Mouse (Mus musculus) cortical plate, adult 2 months (tissue): ENCODE measurements around the gene Tnfrsf25. TPM values are rescaled to one million over a fixed set of nuclear protein-coding genes. Genes with fewer than 3 reads are reported as not detected.

Experiments used
- H3K27ac ChIP-seq: fragments of 200-500 bp; 2 replicates; pipeline ENCODE4 v1.5.1; 2012; ENCODE audit warnings: low read length, control low read depth, inconsistent platforms; ENCODE audit not compliant: insufficient read depth
- H3K4me1 ChIP-seq: fragments of 200-500 bp; 2 replicates; pipeline ENCODE4 v1.6.1; 2011; ENCODE audit warnings: low read length; ENCODE audit not compliant: control insufficient read depth, insufficient read depth
- H3K4me3 ChIP-seq: fragments of 200-500 bp; 2 replicates; pipeline ENCODE4 v1.5.1; 2011; ENCODE audit warnings: mild to moderate bottlenecking, low read length, control low read depth; ENCODE audit not compliant: insufficient read depth
- CTCF ChIP-seq: fragments of 200-500 bp; IDR thresholded peaks from 2 replicates; pipeline ENCODE4 v1.5.1; 2011; ENCODE audit warnings: mild to moderate bottlenecking, control low read depth, low read length; ENCODE audit not compliant: insufficient read depth; ENCODE audit errors: extremely low read depth
- POLR2A ChIP-seq: fragments of 200-500 bp; IDR thresholded peaks from 2 replicates; pipeline ENCODE4 v1.6.1; 2011; ENCODE audit warnings: mild to moderate bottlenecking, low read length, control low read depth; ENCODE audit not compliant: insufficient read depth; ENCODE audit errors: extremely low read depth
- polyA plus RNA-seq: library from polyadenylated mRNA; depleted of rRNA; stranded (reverse); fragments of >200 nt; gene quantifications from 2 replicates; pipeline ENCODE4 v1.2.3, GENCODE M21; 2012

The Tnfrsf25 gene
- polyA plus RNA-seq, 1 experiment: 12.7 TPM

GRCm38 (mm10) chr4:152117538-152117937 is 1.8 kb downstream of the Tnfrsf25 start:
- no peak overlapping the region for H3K27ac ChIP-seq
- no peak overlapping the region for H3K4me3 ChIP-seq
- no peaks in the 10 kb centered on the region for H3K4me1 ChIP-seq
- TF ChIP-seq POLR2A (no peak), CTCF (no peak)

DNA sequence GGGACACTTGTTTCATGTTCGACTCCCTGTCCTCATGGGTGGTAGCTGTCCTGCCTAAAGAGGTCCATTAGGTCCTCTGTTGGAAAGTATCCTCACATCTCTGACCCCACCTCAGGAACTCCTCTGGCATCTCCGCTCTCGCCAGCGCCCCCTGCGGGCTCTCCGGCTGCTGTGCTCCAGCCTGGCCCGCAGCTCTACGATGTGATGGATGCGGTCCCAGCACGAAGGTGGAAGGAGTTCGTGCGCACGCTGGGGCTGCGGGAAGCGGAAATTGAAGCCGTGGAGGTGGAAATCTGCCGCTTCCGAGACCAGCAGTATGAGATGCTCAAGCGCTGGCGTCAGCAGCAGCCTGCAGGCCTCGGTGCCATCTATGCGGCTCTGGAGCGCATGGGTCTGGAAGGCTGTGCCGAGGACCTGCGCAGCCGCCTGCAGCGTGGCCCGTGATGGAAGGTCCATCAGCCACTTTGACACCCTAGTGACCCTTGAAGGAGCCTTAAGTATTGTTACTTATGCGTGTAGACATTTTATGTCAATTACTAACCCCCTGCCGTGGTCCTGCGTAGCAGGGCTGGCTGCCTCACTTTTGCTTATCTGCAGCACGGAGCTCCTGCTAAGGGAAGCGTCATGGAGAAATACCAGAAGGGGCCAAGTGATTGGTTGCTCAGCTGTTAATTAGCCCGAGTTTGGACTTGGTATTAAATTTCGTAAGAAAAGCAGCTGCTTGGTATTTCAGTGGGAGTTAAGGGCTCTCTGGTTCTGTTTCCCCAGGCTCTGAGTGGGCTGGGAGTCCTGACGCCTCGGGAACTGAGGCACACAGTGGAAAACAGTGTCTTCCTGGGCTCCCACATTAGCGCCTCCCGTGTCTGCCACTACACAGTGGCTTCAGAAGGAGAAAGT is 3.9 kb downstream of the Tnfrsf25 start:
- TF ChIP-seq POLR2A (no peak), CTCF (peak; percentile 37)
- Histone ChIP-seq H3K4me1 (no peaks in the 10 kb centered on the region), H3K27ac (no peak overlapping the region), H3K4me3 (no peak overlapping the region)

DNA sequence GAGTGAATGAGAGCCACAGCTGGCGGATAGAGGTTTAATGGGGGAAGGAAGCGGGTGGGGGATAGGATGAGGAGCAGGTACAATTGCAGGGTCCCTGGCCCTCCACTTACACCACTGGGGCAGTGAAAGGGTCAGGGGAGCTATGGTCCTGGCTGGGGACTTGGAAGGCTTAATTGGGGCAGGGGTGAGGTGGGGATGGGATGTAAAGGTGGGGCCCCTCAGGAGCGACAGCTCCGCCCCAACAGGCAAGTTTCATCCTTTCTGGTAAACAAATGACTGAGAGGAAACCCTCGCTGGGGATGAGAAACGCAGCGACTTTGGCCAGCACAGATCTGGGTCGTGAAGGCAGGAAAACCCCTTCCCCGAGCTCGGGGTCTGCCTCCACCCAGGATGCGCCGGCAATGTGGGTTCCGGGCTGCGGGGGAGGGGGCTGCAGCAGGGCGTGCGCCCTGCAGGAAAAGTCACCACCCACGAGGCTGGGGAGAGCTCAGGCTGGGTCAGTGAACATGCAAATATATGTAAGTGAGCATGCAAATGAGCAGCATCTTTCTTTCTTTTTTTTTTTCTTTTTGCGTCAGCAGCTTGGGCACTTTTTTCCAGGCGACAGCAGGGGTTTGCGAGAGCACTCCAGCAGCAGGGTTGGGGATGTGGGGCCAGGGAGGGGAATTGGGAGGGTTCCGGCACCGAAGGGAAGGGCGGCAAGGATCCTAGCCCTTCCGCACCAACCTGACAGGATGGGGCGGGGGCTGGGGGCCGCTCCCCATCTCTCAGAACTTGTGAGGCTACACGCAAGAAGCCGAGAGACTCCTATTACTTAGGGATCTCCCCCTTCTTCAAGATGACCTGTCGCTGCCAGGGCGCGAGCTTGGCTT is 4.8 kb downstream of the Tnfrsf25 start:
- TF ChIP-seq CTCF (no peak), POLR2A (no peak)

DNA sequence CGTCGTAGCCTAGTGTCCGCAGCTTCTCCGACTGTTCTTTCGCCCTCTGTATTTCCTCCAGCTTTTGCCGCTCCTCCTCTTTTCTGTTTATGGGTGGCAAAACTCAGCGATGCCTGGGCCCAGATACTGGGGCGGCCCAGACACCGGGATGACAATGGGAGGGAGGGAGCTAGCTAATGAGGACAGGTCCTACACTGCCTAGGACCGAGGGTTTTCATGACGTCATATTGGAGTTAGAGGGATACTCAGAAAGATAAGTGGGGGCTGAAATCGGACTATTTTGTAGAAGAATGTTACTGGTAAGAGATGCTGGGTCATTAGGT is 5.4 kb downstream of the Tnfrsf25 start:
- no peak for TF ChIP-seq POLR2A
- no peak for TF ChIP-seq CTCF
- H3K27ac ChIP-seq: no peak overlapping the region
- no peak overlapping the region for H3K4me3 ChIP-seq
- H3K4me1 ChIP-seq: no peaks in the 10 kb centered on the region

More for the DNA sequence above, 4.8 kb downstream of the Tnfrsf25 start:
- H3K4me3 ChIP-seq: no peak overlapping the region
- no peaks in the 10 kb centered on the region for H3K4me1 ChIP-seq
- no peak overlapping the region for H3K27ac ChIP-seq

DNA sequence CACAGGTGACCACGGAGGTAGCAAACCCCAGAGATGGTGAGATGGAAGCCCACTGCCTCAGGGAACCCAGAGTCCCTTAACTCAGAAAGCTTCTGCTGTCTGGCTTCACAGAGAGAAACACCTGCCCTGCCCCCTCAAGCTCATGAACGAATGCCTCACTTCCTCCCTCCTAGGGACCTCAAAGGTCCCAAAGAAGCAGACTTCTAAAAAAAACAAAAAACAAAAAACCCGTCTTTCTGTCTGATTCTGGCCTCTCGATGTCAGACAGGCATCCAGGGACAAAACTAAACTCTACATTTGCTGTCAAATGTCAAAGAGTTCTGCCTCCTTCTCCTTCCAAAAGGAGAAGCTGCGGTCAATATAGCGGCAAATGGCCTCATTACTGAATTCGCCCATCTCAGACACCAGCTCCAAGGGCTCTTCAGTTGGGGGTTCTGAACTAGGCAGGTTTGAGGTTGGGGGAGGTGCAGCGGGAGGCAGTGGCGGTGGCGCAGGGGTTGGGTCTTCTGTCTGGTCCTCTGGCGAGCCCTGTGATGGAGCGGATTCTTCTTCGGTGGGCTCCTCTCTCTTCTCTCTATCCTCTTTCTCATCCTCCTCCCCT is 8.7 kb downstream of the Tnfrsf25 start:
- no peak for TF ChIP-seq POLR2A
- TF ChIP-seq CTCF: no peak
- no peak overlapping the region for H3K27ac ChIP-seq
- no peak overlapping the region; the same call in 1 of the 2 replicates for H3K4me3 ChIP-seq
- H3K4me1 ChIP-seq: no peaks in the 10 kb centered on the region

- no peak overlapping the region for H3K27ac ChIP-seq
- peak; percentile 32; the same call in 1 of the 2 replicates for TF ChIP-seq POLR2A
- no peak for TF ChIP-seq CTCF
- no peaks in the 10 kb centered on the region for H3K4me1 ChIP-seq
- H3K4me3 ChIP-seq: peak overlapping the region; percentile 2; the same call in 1 of the 2 replicates
These were observed 9.7 kb downstream of the Tnfrsf25 start for GRCm38 (mm10) chr4:152125161-152126025.

DNA sequence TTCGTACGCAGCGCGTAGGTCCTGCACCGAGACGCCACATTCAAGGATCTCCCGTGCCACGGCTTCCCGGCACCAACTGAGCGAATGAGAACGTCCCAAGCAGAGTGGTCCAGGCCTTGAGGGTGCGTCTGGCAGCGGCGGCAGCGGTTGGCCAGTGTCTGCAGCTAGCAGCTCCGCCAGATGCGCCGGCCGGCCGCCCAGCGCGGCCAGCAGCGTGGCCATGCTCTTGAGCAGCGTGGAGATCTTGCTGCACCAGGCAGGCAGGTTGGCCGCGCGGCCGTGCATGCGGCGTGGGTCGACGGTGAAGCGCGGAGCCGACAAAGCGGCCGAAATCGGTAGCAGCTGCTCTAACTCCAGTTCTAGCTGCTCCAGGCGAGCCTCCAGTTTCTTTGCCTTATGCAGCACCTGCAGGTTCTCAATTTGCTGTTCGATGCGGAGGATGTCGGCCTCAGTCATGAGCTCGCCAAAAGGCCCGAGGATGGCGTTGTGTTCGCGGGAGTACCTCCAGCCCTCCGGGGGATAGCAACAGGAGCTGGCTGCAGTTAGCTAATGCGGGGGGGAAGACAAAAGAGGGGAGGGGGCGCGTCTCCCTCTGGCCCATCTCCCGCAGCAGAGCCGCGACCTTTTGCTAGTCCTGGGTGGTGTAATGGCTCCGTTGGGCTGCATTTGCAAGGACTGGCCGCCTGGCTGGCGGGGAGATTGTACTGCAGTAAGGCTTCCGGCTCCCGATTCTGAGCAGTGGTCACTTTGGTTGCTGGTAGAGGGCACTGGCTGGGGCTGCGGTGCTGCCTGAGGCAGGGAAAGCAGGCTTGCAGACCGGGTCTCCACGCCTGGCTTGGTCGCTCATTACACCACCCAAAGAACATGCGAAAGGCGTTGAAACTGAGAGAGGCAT is 10.5 kb downstream of the Tnfrsf25 start:
- H3K27ac ChIP-seq: no peak overlapping the region
- H3K4me1 ChIP-seq: no peaks in the 10 kb centered on the region
- TF ChIP-seq POLR2A (no peak), CTCF (no peak)
- H3K4me3 ChIP-seq: peak overlapping the region; percentile 2; the same call in 1 of the 2 replicates

DNA sequence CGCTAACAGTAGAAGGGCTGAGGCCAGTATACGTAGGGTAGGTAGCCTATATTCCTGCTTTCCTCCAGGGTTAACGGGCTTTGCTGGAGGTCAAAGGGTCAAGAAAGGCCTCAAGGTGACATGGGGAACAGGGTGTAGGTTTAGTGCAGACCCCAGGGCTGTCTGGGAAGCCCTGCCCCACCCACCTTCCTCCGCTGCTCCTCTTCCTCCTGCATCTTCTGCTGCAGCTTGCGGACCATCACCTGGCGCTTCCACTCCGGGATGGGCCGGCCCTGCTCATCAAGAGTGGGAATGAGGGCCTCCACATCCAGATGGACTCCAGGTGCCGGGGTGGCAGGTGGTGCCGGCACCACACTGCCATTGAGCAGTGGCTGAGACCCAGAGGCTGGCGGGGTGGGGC is 12.2 kb downstream of the Tnfrsf25 start:
- H3K27ac ChIP-seq: no peak overlapping the region
- no peak overlapping the region for H3K4me3 ChIP-seq
- TF ChIP-seq CTCF: no peak
- TF ChIP-seq POLR2A: no peak
- H3K4me1 ChIP-seq: no peaks in the 10 kb centered on the region
